Mouse (Mus musculus): ENCODE data around the gene Ltn1.

Ltn1 gene

DNA sequence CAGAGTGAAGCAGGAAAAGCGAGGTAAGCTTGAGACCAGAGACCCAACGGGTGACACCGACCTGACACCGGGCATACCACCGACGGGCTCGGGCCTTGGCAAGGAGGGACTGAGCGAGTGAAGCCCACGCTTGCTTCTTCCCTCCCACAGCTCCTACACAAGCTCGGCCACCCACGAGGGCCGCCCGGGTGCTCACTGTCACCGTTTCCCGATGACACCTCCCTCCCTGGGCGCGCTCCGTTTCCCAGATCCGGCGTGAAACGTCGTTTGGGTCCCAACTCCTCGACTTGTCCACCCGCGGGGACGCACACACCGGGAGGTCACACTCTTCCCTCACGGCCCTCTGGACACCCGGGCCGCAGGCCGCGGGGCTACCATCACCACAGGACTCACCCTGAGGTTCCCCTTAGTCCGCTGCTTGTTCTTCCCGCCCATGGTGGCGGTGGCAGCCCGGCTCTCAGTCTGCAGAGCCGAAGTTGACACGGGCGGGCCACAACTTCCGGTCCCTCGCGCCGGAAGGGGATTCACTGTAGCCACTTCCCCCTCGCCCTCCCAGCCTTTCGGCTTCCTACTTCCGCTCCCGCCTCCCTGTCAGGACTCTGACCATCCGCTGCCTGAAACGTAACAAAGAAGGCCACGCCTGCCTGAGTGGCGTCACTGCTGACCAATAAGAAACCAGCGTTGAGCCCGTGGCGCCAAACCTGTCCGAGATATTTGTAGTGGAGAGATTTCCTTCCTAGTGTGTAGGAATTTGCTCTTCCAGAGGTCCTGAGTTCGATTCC is at the start of gene Ltn1:
TSS of gene Ltn1 (minus strand) at position 580 of the 782 bp plus-strand sequence.
- DNase-seq, result peak; percentile 99

DNA sequence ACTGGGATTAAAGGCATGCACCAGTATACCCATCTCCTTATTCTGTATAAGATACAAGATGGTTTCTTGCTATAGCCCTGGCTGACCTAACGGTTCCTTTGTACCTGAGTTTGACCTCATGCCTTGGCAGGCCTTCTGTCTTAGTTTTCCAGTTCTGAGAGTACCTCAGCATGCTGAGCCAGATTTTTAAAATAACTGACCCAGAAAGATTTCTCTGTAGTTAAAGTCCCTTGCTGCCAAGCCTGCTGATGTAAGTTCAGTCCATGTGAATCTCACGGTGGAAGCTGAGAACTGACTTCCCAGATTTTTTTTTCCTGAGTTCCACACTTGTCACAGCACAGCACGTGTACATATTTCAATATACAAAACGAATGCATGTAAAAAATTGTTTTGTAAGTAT is 38.2 kb upstream of the Ltn1 start:
- no peak for DNase-seq

DNA sequence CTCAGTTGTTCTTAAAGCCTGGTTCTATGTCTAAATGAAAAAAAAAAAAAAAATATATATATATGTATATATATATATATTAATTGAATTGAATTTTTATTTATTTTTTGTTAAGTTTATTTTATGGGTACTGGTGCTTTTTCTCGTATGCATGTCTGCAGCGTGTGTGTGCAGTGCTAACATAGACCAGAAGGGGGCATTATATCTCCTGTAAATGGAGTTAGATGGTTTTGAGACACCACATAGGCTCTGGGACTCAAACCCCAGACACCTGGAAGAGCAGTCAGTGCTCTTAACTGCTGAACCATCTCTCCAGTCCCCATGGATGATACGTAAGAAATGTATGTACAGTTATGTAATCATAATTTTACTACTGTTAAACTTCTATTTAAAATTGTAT is 26.3 kb upstream of the Ltn1 start:
- peak; percentile 18 to 28 for DNase-seq

DNA sequence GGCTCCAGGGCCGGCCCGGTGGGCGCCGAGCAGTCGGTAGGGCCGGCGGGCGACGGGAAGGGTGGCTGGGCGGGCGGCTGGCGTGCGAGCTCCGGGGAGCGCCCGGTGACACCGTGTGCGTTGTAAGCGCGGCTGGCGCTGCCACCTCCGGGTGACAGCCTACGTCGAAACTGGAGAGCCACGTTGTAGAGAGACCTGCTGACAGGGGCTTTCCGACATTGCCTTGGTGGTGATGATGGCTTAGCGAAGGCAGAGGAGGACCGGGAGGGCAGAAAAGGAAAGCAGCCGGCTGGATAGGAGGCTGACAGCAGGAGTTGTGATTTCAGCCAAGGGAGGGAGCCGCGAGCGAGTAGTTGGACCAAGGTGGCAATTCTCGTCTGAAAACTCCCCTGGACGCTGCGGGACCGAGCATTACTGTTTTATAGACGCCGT is 22.8 kb upstream of the Ltn1 start:
- DNase-seq, result peak; percentile 47 to 54

DNA sequence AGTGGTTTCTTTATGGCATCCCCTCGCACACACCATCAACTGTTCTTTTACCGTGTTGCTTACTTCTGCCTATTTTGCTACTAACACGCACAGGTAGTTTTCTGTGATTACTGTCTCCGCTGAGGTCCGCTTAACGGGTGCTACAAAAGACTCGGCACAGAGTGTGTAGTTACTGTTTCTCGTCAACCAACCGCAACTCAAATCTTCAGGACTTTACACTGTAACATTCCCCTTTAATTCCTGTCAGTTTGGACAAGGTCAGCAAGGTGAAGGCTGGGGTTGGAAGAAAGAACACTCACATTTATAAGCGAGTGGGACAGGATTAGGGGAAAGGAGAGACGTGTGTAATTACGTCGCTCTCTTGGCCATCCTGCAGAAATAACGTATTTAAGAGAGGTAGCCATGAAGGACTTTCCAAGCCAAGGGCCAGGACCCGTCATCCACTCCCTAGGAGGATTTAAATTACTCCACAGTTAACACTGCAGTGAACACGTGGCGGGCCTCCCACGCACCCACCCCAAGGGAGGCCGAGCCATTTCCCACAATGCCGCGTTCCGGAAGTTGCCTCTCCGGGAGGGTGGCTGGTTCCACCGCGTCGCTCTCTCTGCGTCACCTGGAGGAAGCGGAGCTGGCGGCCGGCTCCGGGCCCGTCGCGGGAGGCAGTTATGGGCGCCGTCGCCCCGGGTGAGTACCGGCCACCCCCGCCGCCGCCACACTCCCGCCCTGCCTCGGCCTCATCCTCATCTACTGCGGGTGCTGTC is 22.2 kb upstream of the Ltn1 start, which contains the start of gene Usp16:
TSS of gene Usp16 (plus strand) at position 285 of the 761 bp plus-strand sequence.
- peak; percentile 94 to 95 for DNase-seq

DNA sequence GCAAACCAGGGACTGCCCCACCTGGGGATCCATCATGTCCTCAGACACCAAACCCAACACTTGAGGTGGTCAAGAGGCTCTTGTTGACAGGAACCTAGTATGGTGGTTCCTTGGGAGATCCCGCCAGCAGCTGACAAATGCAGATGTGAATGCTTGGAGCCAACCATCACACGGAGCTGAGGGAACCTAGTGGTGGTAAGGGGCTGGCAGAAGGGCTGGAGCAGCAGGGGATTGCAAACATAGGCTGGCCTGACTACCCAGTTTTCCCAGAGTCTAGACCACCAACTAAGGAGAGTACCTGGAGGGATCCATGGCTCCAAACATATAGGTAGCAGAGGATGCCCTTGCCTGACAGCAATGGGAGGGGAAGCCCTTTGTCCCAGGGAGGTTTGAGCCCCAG is 20.8 kb upstream of the Ltn1 start:
- no peak for DNase-seq

DNA sequence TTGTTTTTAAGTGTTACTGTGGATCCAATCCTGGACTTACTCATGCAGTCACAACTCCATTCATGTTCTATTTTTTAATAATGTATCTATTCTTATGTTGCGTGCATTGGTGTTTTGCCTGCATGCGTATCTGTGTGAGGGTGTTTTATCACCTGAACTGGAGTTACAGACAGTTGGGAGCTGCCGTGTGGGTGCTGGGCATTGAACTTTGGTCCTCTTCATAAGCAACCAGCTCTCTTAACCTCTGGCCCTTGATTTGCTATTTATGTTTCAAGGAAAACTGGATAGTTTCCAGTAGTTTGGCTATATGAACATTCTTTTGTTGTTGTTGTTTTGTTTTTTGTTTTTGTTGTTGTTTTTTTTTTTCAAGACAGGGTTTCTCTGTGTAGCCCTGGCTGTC is 13.1 kb upstream of the Ltn1 start:
- no peak for DNase-seq

DNA sequence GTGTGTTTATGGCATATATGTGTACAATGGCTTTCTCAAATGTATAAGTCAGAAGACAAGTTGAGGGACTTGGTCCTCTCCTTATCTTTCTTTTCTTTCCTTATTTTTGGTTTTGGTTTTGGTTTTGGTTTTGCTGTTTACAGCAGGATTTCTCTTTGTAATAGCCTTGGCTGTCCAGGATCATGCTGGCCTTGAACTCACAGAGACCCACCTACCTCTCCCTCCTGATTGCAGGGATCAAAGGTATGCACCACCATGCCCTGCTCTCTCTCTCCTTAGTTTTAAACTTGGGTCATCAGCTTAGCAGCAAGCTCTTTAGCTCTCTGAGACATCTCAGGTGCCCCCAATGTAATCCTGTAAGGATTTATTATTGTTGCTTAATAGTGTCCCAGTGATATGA is 12.7 kb upstream of the Ltn1 start:
- DNase-seq, result no peak

DNA sequence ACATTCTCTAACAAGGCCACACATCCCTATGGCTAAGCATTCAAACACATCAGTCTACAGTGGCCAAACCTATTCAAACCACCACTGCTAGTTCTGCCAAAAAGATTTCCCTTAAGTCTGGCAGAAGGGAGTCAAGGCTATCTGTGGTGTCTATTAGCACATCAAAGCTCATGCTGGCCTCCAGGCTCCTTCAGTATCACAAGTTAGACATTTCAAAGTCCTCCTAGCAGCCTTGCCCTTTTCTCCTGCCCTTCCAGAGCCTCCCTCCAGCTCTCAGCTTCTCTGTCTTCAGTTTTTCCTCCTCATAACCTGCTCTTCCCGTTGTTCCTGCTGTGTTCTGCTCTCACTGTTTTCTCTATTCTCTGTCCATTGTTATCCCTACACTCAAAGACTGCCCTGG is 11.7 kb upstream of the Ltn1 start:
- no peak for DNase-seq

DNA sequence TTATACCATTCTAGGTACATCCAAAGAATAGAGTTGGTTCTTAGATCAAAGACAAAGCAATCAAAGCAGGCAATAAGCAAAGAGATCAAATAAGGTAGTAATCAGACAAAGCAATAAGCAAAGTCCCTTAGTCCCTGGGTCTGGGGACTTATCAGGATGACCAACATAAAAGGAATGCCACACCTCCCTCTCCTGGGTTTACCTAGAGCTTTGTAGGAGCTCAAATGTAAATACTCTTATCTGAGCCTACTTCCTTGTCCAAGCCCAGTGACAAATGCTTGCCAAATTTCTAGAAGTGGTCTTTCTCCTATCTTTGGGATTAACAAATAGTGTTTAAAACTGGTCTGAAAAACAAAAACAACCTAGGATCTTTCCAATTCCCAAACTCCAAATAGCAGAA is 10.8 kb upstream of the Ltn1 start:
- no peak for DNase-seq

DNA sequence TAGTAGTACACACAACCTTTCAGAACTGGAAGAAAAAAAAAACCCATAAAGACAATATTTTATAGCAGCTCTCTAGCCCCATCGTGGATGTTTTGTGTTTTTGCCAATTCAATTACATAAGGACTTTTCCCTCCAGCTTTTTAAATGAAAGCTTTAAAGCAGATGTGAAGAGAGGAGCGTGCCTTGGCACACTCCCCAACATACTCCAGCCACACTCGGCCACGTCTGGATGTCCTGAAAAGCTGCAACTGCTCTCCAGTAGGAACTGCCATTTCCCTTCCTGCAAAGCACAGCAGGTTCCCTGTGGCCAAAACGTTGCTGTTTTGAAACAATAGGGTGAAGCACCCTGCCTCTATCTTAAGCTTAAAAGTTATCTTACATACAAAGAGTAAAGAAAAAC is 9.9 kb upstream of the Ltn1 start:
- no peak for DNase-seq

DNA sequence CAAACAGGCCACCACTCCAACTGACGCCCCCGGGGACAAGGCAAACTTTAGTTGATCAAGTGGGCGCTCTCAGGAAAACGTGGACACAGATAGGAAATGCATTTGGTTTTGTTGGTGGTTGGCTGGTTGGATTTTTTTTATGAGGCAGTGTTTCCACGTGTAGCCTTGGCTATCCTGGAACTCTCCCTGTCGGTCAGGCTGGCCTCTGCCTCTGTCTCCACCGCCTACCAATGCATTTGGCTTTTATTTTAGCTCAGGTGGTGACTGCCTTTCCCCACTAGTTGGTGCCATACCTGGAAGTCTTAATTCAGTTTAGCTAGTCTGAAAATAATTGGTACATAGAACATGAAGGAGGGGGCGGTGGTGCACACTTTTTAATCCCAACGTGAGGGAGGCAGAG is 8.7 kb upstream of the Ltn1 start:
- DNase-seq, result peak; percentile 34 to 45

DNA sequence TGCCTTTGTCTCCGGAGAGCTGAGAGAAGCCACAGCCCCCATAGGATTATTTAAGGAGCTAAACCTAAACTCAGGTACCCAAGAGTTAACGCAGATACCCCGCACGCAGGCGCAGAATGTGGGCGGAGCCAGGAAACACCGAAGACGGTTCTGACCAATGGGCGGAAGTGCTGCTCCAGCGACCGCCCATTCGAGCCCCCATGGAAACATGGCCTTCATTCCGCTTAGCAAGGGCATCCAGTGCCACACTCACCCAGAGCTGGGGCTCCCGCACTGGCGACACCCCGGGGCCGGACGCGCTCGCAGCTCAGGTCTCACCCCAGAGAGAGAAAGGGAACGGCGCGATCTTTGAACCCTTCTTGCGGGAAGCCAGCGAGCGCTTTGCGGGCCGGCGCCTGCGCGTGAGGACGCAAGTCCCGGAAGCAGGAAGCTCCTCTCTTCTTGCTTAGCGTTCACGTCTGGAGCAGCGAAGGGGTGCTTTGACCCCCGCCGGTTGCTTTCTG is 7.8 kb upstream of the Ltn1 start, which contains the start of gene Rwdd2b:
TSS of gene Rwdd2b (minus strand) at position 390 of the 503 bp plus-strand sequence.
- peak; percentile 96 to 97 for DNase-seq

DNA sequence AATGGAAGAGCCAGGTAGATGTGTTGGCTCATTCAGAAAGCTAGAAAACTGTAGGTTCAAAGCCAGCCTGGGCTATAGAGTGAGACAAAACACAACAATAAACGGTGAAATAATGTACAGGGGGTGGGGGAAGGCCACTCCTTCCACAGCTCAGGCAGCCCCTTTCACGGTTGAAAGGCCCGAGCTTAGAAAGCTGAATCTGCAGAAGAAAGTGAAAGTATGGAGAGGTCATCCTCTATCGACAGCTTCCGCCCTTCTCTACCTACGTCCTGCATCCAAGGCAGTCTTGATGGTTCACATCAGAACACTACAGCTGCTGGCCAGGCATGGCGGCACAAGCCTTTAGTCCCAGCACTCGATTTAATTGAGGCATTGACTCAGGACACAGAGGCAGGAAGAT is 6.3 kb upstream of the Ltn1 start:
- no peak for DNase-seq

DNA sequence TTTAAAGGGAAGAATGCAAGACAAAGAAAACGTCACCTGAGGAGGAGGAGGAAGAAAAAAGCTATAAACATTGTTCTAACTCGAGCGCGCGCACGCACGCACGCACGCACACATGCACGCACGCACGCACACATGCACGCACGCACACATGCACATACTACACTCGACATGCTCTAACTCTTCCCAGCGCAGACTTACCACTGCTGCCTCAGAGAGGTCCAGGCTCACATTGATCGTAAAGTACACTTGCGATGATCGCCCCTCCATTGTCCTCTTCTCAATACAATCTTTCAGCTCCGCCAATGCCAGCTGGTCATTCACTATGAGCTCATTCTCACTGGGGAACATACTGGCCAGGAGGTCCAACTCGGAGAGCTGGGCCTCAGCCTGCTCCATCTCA is 4.7 kb upstream of the Ltn1 start:
- DNase-seq, result no peak

DNA sequence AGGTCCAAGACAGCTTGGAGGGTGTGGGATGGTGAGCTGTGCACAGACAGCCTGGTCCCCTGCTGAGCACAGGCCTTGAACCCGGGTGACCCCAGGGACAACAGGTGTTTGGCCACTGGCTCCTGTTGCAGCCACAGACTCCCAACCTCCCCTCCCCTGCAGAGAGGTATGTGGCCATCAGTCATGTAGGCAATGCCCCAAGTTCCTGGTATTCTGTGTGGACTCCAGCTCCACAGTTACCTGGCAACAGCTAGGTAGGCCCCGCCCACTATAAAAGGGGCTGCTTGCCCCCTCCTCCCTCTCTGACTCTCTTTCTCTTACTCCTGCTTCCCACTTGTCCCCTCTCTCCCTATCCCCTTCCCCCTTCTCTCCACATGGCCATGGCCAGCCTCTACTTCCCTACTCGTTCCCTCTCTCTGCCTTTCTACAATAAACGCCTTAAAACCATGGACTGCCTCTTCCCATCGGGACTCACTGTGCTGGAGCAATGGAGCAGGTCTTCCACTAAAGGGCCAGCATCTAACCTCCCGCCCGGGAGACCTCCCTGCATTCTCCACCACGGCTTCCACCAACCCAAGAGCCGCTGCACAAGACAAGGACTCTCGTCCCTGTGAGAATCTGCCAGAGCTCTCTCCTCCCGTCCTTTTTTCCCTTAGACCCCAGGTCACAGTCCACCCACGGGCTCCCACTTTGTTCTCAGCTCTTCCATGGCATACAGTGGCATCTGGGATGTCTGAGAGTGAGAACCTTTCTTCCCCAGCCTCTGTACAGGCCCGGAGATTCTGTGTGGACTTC is 3.2 kb upstream of the Ltn1 start:
- DNase-seq, result no peak

DNA sequence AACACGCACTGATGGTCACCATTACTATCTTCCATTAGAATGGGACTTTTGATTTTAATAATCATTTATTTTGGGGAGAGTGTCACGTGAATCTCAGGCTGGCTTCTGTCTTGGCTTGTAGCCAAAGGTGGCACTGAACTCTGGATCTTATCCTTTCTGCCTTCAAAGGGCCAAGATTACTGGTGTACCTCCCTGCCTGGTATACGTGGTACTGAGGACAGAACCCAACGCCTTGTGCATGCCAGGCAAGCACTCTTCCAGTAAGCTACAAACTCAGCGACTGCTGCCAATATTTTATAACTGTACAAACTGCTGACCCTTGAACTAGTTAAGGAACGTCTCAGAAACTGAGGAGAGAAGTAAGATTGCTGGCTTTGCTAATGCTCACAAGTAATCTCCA is 2.5 kb upstream of the Ltn1 start:
- DNase-seq, result no peak

DNA sequence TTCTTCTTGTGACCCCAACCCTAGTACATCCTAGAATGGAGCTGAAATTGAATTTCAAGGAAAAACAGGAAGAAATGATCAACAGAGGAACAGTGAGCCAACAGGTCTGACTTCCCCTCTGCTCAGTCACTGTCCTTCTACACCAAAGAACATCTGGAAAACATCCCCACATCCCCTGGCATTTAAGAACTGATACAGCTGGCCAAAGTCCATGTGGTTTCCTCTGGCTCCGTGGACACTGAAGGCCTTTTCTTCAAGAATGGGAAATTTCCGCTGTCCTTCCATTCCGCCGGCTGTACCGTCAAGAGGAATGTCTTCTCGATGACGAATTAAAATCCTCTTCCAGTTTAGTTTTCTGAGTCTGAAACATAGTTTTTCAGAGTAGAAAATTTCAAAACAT is 1.9 kb upstream of the Ltn1 start:
- no peak for DNase-seq

DNA sequence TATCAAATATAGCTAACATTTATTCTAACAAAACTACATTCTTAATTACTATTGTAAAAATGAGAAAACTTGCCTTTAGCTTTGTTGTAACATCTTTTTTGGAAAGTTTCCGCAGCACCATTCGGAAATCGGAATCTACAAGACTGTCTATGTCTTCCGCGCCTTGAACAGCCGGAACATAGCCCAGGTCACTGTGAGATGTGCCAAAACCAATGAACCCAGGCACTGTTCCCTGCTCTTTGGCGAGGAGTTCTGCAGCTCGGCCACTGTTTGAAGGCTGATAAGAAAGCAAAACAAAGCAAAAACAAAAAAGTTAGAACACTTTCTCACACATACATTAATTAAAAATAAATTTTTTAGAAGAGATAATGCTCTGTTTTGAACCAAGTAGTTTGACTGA is 4.9 kb downstream of the Ltn1 start:
- DNase-seq, result no peak

DNA sequence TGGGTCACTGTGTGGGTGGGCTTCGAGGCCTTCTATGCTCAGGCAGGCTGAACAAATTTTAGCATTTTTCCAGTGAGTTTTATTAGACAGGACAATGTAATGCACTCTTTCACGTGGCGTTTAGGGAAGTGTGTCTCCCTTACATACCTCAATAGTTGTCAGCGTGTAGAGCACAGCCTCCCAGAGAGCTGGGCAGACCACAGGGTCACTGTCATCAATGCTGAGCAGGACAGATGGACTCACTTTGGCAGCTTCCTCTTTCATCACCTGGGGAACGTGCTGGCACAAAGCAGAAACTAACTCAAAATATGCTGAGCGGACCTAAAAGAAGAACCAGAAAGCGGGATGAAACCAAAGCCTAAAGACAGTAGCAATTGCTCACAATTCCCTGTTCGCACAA is 11.8 kb downstream of the Ltn1 start:
- no peak for DNase-seq

DNA sequence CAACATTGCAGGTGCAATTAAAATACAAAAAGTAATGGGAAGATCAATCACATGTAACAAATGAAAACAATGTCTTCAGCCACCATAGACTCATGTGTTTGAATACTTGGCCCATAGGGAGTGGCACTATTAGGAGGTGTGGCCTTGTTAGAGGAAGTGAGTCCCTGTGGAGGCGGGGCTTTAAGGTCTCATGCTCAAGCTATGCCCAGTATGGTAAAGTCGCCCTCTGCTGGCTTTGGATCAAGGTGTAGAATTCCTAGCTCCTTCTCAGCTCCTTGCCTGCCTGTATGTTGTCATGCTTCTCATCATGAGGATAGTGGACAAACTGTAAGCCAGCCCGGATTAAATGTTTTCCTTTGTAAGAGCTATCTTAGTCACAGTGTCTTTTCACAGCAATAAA is 27.4 kb downstream of the Ltn1 start:
- peak; percentile 11 to 13 for DNase-seq

DNA sequence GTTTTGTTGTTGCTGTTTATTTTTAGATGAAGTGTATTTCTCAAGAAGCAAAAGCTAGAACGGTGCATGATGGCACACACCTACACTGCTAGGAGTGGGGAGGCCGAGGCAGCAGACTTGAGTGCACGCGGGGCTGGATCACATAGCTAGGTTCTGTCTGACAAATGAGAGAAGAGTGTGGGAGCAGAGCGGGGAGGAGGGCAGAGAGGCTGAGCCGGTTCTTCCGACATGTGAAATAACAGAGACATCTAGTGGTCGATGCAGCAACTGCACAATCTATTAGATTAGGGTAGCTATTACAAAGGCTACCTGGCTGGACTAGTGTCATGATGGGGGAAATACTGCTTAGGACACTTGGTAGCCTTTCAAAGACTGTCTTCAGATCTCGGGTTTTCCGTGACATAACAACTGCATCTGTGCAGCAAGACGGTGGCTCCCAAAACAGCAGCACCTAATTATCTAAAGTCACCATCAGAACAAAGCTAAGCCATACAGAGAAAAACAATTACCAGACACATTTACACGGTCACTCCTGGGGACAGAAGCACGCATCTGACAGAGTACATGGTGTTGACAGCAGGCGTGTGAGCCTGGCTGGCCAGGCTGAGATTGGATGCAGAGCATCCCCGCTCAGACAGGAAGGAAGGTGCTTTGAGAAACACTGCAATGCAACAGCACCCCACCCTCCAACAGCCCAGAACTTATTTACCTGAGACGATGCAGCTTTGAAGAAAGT is 38.4 kb downstream of the Ltn1 start:
- peak; percentile 84 to 85 for DNase-seq
